Mouse (Mus musculus) limb, embryonic 11.5 days (tissue): ENCODE measurements around the gene Ubash3b. TPM values are rescaled to one million over a fixed set of nuclear protein-coding genes. Genes with fewer than 3 reads are reported as not detected.

Experiments
- ATAC-seq: fragments of 200-750 bp; cut with Nextera tagmentation; 2 replicates; pipeline ENCODE4 v1.8.0; 2017; ENCODE audit warnings: low read depth; ENCODE audit not compliant: insufficient number of reproducible peaks, low FRiP score, low TSS enrichment
- DNase-seq: peaks from one replicate; pipeline ENCODE4 v3.0.0-alpha.2; 2015; ENCODE audit warnings: low spot score
- H3K27ac ChIP-seq: fragments of 300-500 bp; sonication (generic); replicated peaks from 2 replicates; pipeline ENCODE4 v1.5.1; 2014; ENCODE audit warnings: low read depth, mild to moderate bottlenecking, low read length
- H3K27me3 ChIP-seq: fragments of 300-500 bp; sonication (generic); 2 replicates; pipeline ENCODE4 v1.6.1; 2014; ENCODE audit warnings: mild to moderate bottlenecking, low read length, mixed read lengths; ENCODE audit not compliant: control insufficient read depth, insufficient read depth
- H3K36me3 ChIP-seq: fragments of 300-500 bp; sonication (generic); 2 replicates; pipeline ENCODE4 v1.6.1; 2014; ENCODE audit warnings: mild to moderate bottlenecking, low read length, moderate library complexity, mixed read lengths; ENCODE audit not compliant: control insufficient read depth, insufficient read depth
- H3K4me1 ChIP-seq: fragments of 300-500 bp; sonication (generic); 2 replicates; pipeline ENCODE4 v1.6.1; 2014; ENCODE audit warnings: low read length, mixed read lengths; ENCODE audit not compliant: control insufficient read depth, insufficient read depth
- H3K4me2 ChIP-seq: fragments of 300-500 bp; sonication (generic); 2 replicates; pipeline ENCODE4 v1.6.1; 2014; ENCODE audit warnings: low read depth, mild to moderate bottlenecking, moderate library complexity; ENCODE audit not compliant: severe bottlenecking
- H3K4me3 ChIP-seq: fragments of 300-500 bp; sonication (generic); 2 replicates; pipeline ENCODE4 v1.5.1; 2014; ENCODE audit warnings: low read depth, low read length
- H3K9ac ChIP-seq: fragments of 300-500 bp; sonication (generic); 2 replicates; pipeline ENCODE4 v1.6.1; 2014; ENCODE audit warnings: mild to moderate bottlenecking, low read length
- H3K9me3 ChIP-seq: fragments of 300-500 bp; sonication (generic); 2 replicates; pipeline ENCODE4 v1.6.1; 2016; ENCODE audit warnings: low read length; ENCODE audit not compliant: control insufficient read depth
- WGBS: fragments of 180-500 bp; shearing (Covaris S2); extraction: QIAGEN DNeasy Blood & Tissue Kit; methylation state at CpG from one replicate; pipeline ENCODE4 v1.1.7; 2014; 5-methylcytosine and 5-hydroxymethylcytosine counted together
- polyA plus RNA-seq: library from polyadenylated mRNA; unstranded; fragments of >200 nt; fragmentation: Nextera tagmentation; extraction: Ambion mirVana; gene quantifications from 2 replicates; pipeline ENCODE4 v1.2.1, GENCODE M21; 2014

Ubash3b gene
- polyA plus RNA-seq, 1 experiment from 2014 or later, result 8.2 TPM

DNA sequence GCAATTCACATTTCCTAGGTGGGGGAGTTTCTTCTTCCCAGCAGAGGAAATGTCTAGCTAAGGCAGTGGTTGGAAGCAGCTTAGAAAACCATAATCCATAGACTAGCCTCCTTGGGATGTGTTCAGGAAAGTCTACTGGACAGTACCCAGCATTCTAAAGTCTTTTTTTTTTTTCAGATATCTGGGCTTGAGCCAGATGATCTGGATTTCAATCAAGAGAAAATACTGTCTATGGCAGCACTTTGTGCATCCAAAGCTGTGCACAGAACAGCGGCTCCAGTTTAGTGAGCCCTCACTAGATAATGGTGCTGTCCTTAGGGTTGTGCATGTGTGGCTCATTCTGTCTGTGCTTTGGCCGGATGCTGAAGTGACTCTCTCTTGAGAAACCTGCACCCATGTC, 2.3 kb downstream of the Ubash3b start:
- Histone ChIP-seq H3K4me3 (no peak overlapping the region), H3K4me2 (no peak overlapping the region), H3K9ac (no peak overlapping the region), H3K9me3 (no peaks in the 10 kb centered on the region), H3K27me3 (0 out of 2 replicates have a peak, but pooled peaks cover 2% of the 10 kb centered on the region), H3K4me1 (peaks cover 4% of the 10 kb centered on the region; the same call in 1 of the 2 replicates), H3K36me3 (no peaks in the 10 kb centered on the region), H3K27ac (no peak overlapping the region)
- no peak for ATAC-seq
- 91% methylated on average over 2 of the region's 2 CpGs for WGBS
- DNase-seq, result no peak

DNA sequence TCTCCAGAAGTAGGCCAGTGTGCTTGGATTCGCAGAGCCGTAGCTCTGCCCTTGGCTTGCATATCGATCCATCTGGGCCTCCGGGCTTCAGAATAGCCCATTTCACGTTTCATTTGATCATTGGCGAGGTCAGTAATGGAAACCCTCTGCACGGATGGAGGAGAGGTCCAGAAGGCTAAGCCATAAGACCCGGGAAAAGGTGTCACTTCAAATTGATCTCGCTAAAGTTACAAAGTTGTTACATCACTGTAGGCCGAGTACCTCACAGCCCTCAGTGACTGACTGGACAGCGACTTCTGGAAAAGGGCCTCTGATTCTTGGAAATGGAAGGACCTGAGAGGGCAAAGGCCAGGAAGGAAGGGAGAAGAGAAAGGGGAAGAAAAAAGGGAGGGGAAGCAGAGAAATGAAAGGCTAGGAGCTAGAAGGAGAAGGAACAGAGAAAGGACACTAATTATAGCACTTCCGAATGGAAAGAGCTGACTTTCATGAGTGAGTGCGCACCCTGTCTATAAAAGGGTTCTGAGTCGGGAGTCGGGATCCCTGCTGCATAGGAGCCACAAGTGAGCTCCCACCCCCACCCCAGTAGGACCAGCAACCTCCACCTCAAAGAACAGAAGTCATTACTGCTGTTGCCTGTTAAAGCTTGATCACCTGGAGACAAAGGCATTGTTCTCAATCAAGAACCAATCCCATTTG, 3.5 kb downstream of the Ubash3b start:
- ATAC-seq (no peak; the same call in 1 of the 2 replicates), DNase-seq (no peak)
- 21% methylated on average over 15 of the region's 15 CpGs for WGBS
- Histone ChIP-seq H3K9me3 (no peaks in the 10 kb centered on the region), H3K9ac (no peak overlapping the region), H3K4me1 (peaks cover 9% of the 10 kb centered on the region; the same call in 1 of the 2 replicates), H3K36me3 (no peaks in the 10 kb centered on the region), H3K4me3 (peak overlapping the region; percentile 66), H3K27ac (no peak overlapping the region), H3K27me3 (0 out of 2 replicates have a peak, but pooled peaks cover 2% of the 10 kb centered on the region), H3K4me2 (peak overlapping the region; percentile 70)

DNA sequence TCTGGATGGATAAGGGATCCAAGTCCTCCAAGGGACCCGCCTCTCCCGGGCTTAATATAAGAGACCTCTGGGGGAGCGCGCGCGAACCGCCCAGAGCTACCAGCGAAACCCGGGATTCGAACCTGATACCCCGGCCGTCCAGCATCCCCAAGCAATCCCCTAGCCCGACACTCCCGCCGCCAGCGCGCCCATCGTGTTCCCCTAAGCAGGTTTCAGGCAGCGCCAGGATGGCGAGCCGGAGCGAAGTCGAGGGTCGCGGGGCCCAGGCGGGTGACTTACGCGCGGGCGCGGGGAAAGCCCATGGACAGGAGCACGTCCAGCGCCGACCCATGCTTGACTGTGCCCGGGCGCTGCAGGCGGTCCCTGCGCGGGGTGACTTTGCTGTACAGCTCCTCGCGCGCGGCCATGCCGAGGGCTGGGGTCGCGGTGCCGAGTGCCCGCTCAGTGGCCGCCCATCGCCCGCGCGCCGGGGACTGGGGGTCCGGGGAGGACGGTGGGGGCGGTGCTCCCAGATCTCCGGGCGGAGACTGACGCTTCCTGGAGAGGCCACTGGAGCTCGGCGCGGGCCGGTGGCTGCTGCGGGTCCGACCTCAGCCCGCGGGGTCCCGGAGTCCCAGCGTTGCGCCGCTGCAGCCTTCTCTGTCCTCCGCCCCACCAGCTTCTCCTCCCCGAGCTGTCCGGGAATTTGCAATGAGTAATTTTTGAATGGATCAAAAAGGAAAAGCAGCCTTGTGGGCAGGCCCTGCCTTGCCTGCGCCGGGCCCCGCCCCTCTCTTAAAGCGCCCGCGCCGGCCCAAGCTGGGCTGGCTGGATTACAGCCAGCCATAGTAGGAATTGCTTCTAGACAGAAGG, 4.3 kb downstream of the Ubash3b start:
- Histone ChIP-seq H3K27me3 (0 out of 2 replicates have a peak, but pooled peaks cover 2% of the 10 kb centered on the region), H3K4me1 (peaks cover 9% of the 10 kb centered on the region; the same call in 1 of the 2 replicates), H3K36me3 (no peaks in the 10 kb centered on the region), H3K4me2 (peak overlapping the region; percentile 70), H3K9ac (peak overlapping the region; percentile 60), H3K4me3 (peak overlapping the region; percentile 66), H3K9me3 (no peaks in the 10 kb centered on the region), H3K27ac (no peak overlapping the region)
- ATAC-seq, result peak; percentile 77
- DNase-seq, result peak; percentile 80
- under 1% methylated on average over 74 of the region's 82 CpGs for WGBS

DNA sequence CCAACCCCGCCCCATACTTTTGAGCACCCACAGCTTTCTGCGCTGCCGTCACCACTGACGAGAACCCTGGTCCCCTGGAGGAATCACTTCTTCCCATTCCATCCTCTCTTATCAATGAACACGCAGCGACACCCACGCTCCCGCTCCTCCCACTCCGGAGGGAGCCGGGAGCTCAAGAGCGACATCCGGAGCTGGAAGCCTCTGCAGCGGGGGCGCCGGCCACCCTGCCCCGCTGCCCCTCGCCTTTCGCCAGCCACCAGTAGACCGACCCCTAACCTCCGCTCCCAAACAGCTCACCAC, 4.8 kb downstream of the Ubash3b start:
- Histone ChIP-seq H3K9me3 (no peaks in the 10 kb centered on the region), H3K4me2 (peak overlapping the region; percentile 70), H3K9ac (peak overlapping the region; percentile 60), H3K27me3 (0 out of 2 replicates have a peak, but pooled peaks cover 2% of the 10 kb centered on the region), H3K36me3 (no peaks in the 10 kb centered on the region), H3K4me3 (peak overlapping the region; percentile 66), H3K4me1 (peaks cover 9% of the 10 kb centered on the region; the same call in 1 of the 2 replicates), H3K27ac (no peak overlapping the region)
- DNase-seq (no peak), ATAC-seq (0 out of 2 replicates have a peak, but pooled peaks have one; percentile 11)
- WGBS, result under 1% methylated on average over 20 of the region's 20 CpGs

DNA sequence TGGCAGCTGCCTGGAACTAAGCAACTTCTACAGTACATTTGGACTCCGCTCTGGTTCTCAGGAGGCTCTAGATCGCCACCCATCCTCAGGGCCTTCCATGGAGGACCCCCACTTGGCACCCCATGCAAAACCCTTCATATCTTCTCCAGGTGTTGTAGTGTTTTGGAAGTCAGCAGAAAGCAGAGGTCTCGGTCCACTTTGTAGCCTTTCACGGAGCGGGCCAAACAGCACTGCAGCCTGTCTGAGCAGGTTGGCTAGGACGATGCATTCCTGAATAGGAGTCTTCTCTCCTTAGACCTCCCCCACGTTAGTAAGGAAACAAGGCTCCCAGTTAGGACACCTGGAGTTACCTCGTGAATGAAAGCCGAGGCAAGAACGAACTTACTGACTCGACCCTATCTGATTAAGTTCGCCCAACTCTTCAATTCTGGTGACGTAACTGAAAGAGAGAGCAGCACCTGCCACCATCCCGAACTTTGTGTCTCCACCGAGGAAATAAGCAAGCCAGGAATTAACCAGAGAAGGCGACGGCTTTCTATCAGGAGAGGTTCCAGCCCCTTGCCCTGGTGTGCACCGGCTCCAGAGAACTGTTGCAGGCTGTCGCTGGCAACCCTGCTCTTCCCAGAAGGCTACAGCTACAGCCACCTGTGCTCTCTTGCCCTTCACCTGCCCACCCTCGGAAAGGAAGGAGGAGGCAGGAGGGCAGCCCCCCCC, 5.3 kb downstream of the Ubash3b start:
- H3K27me3 ChIP-seq, result 0 out of 2 replicates have a peak, but pooled peaks cover 2% of the 10 kb centered on the region
- no peak overlapping the region for H3K27ac ChIP-seq
- H3K4me1 ChIP-seq, result peaks cover 9% of the 10 kb centered on the region; the same call in 1 of the 2 replicates
- peak; percentile 37 for DNase-seq
- WGBS, result 19% methylated on average over 20 of the region's 20 CpGs
- ATAC-seq, result no peak
- H3K9me3 ChIP-seq, result no peaks in the 10 kb centered on the region
- H3K4me2 ChIP-seq, result peak overlapping the region; percentile 70
- no peaks in the 10 kb centered on the region for H3K36me3 ChIP-seq
- H3K9ac ChIP-seq, result no peak overlapping the region
- H3K4me3 ChIP-seq, result peak overlapping the region; percentile 66

DNA sequence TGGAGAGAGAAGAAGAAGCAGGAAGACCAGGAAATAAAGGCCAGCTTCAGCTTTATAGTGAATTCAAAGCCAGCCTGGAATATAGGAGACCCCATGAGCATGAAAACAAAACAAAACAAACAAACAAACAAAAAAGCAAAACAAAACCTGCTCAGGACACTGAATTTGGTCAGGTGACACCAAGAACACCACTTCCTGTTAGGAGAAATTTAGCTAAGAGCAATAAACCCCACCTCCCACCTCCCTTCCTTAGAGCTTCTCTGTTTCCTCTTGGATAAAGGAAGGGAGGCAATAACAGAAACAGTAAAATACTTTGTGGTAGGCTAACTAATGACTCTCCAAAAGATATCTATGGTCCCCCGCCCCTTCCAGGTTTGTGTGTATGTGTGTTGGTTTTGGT, 7.5 kb downstream of the Ubash3b start:
- Histone ChIP-seq H3K9ac (no peak overlapping the region), H3K27ac (no peak overlapping the region), H3K4me3 (no peak overlapping the region), H3K4me2 (no peak overlapping the region), H3K9me3 (no peaks in the 10 kb centered on the region), H3K4me1 (peaks cover 9% of the 10 kb centered on the region; the same call in 1 of the 2 replicates), H3K27me3 (0 out of 2 replicates have a peak, but pooled peaks cover 2% of the 10 kb centered on the region), H3K36me3 (no peaks in the 10 kb centered on the region)
- DNase-seq (no peak), ATAC-seq (no peak)
- WGBS, result 75% methylated on average over 1 of the region's 1 CpGs

DNA sequence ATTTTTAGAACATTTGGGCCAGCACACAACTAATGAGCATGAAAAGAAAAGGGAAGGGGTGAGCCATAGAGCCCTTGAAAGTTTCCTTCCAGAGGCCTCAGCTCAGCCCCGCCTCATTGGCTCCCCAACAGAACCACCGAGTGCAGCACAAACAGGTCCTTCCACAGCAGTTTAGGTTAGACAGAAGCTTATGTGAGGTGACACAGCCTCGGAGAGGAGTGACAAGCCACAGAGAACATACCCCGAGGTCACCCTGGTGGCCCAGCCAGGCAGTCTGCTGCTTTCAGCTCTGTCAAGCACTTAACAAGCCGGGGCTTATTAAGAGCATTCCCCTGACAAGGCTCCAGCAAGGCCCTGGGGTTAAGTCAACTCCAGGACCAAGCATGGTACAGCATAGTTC, 8.4 kb downstream of the Ubash3b start:
- Histone ChIP-seq H3K4me1 (peaks cover 9% of the 10 kb centered on the region; the same call in 1 of the 2 replicates), H3K27ac (no peak overlapping the region), H3K4me2 (no peak overlapping the region), H3K36me3 (no peaks in the 10 kb centered on the region), H3K27me3 (0 out of 2 replicates have a peak, but pooled peaks cover 2% of the 10 kb centered on the region), H3K9ac (no peak overlapping the region), H3K4me3 (no peak overlapping the region), H3K9me3 (no peaks in the 10 kb centered on the region)
- ATAC-seq (no peak), DNase-seq (peak; percentile 30)
- 45% methylated on average over 5 of the region's 5 CpGs for whole genome bisulfite sequencing

DNA sequence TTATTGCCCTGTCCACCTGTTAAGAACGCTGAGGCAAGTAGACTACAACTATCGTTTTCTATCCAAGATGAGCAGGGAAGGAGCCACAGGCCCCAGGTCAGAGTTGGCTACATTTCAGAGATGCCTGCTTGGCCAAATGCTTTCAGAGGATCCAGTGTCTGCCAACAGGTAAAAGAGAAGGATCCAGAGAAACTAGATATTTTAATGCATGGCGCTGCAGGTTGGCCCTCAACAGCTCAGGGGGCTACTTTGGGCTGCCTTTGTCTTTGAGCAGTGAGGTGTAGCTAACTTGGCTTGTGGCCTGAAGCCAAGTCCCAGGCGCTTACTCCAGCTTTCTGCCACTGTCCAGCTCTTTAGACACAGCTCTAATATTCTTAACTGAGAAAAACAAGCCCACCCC, 10.0 kb downstream of the Ubash3b start:
- Histone ChIP-seq H3K27me3 (no peaks in the 10 kb centered on the region), H3K36me3 (no peaks in the 10 kb centered on the region), H3K9me3 (no peaks in the 10 kb centered on the region), H3K4me1 (peaks cover 8% of the 10 kb centered on the region; the same call in 1 of the 2 replicates), H3K9ac (no peak overlapping the region), H3K27ac (no peak overlapping the region), H3K4me3 (no peak overlapping the region), H3K4me2 (no peak overlapping the region)
- no peak for ATAC-seq
- no peak for DNase-seq
- WGBS, result 91% methylated on average over 4 of the region's 4 CpGs
